Mouse (Mus musculus) spleen, postnatal 36 days (tissue): ENCODE results near the gene Anln.
A peak's percentile ranks its signal among the peaks of the same experiment; 100 is the strongest.

Source experiments
- DNase-seq, 2 experiments: peaks; one replicate each; pipeline ENCODE4 v3.0.0; 2022; ENCODE audit warnings: low spot score in 2 of 2, mixed read lengths in 1 of 2

Anln gene

GRCm38 (mm10) chr9:22402976-22403375 is 14.0 kb upstream of the Anln start:
- DNase-seq = no peak

- DNase-seq = no peak
Measured at GRCm38 (mm10) chr9:22402001-22402400, 13.0 kb upstream of the Anln start.

GRCm38 (mm10) chr9:22399021-22399420 is 10.0 kb upstream of the Anln start:
- DNase-seq = no peak

GRCm38 (mm10) chr9:22394725-22395124 is 5.7 kb upstream of the Anln start:
- no peak for DNase-seq

GRCm38 (mm10) chr9:22390390-22390789 is 1.4 kb upstream of the Anln start:
- DNase-seq = no peak

- no peak for DNase-seq
Measured at GRCm38 (mm10) chr9:22389736-22390245, 803 bp upstream of the Anln start.

- DNase-seq = peak; percentile 17 to 56
Measured at GRCm38 (mm10) chr9:22388401-22388980, 497 bp downstream of the Anln start.

GRCm38 (mm10) chr9:22387901-22388300 is 1.1 kb downstream of the Anln start:
- no peak for DNase-seq

GRCm38 (mm10) chr9:22385890-22386289 is 3.1 kb downstream of the Anln start:
- DNase-seq = no peak

- no peak for DNase-seq
Measured at GRCm38 (mm10) chr9:22376086-22376485, 12.9 kb downstream of the Anln start.

GRCm38 (mm10) chr9:22372760-22373159 is 16.2 kb downstream of the Anln start:
- no peak for DNase-seq

- no peak for DNase-seq
Measured at GRCm38 (mm10) chr9:22368030-22368429, 21.0 kb downstream of the Anln start.

GRCm38 (mm10) chr9:22366621-22367020 is 22.4 kb downstream of the Anln start:
- no peak for DNase-seq

- no peak for DNase-seq
Measured at GRCm38 (mm10) chr9:22366221-22366620, 22.8 kb downstream of the Anln start.

GRCm38 (mm10) chr9:22360916-22361315 is 28.1 kb downstream of the Anln start:
- DNase-seq = no peak

- DNase-seq = no peak
Measured at GRCm38 (mm10) chr9:22355919-22356318, 33.1 kb downstream of the Anln start.

- DNase-seq = no peak
Measured at GRCm38 (mm10) chr9:22353901-22354300, 35.1 kb downstream of the Anln start.

- no peak for DNase-seq
Measured at GRCm38 (mm10) chr9:22353465-22353864, 35.5 kb downstream of the Anln start.

GRCm38 (mm10) chr9:22340331-22340730 is 48.7 kb downstream of the Anln start:
- DNase-seq = no peak

- no peak for DNase-seq
Measured at GRCm38 (mm10) chr9:22337217-22337616, 51.8 kb downstream of the Anln start.

GRCm38 (mm10) chr9:22327475-22328387 is 61.3 kb downstream of the Anln start:
- peak; percentile 88 to 89 for DNase-seq

GRCm38 (mm10) chr9:22327099-22327474 is 61.9 kb downstream of the Anln start:
- no peak for DNase-seq

GRCm38 (mm10) chr9:22324579-22324978 is 64.4 kb downstream of the Anln start:
- DNase-seq = peak; percentile 44 to 55
